Mouse (Mus musculus): ENCODE data around the gene Slc7a9. TPM values are rescaled to one million over a fixed set of nuclear protein-coding genes. Genes with fewer than 3 reads are reported as not detected.

Gene Slc7a9
- 0.27 and 0.56 TPM in 2 replicates for polyA plus RNA-seq (2015; fragmentation: Nextera tagmentation; extraction: Ambion mirVana)

DNA sequence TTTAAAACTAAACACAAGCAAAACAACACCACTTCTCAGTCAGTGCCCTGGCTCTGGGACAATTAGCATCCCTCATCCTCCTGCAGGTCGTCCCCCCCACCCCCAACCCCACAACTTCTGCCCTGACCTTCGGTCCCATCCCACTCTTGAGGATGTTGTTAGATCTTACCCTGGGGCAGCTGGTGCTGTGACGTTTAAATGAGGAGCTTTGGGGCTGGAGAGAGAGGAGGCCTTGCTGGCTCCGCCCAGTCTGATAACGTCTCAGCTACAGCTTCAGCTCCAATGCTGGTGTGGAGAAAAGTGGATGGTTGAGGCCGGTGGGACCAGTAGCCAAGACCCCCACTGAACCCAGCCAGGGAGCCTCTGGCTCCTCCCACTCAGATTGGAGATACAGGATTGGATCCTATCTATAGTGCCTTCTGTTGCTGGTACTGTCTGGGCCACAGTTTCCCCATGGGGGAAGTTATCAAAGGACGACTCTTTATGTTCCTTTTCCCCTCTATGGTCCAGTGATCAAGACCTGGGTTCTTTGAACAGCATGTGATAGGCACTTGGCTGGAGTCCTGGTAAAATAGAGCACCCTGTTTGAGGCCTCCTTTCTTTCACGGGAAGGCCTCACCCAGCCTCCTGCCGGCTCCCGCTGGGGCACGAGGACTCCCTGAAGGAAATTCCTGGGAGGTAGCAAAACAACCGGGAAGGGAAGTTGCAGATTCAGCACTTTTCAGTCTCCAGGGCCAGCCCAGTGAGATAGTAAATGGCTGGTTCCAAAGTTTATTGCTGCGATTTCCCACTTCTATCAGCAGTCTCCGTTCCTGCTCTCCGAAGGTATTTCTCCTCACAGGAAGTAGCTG lies at the start of gene Slc7a9:
Gene Slc7a9 (plus strand): TSS at position 801 of the 851 bp plus-strand sequence.
- no peak within 1 kb of the TSS for H3K4me3 ChIP-seq (ENCODE audit: low read length)
- H3K9me3 ChIP-seq (replicated peaks; ENCODE audit: control insufficient read depth, low read length): no peaks in the 10 kb centered on the region; the same call in 1 of the 2 replicates
- no peak within 1 kb of the TSS for H3K9ac ChIP-seq (ENCODE audit: low read length)
- 25% methylated on average over 15 of the region's 15 CpGs for WGBS
- H3K4me1 ChIP-seq (ENCODE audit: control insufficient read depth, insufficient read depth, low read length): 0 out of 2 replicates have a peak, but pooled peaks cover 2% of the 10 kb centered on the region
- no peaks in the 10 kb centered on the region for H3K36me3 ChIP-seq (ENCODE audit: control insufficient read depth, insufficient read depth)
- H3K27ac ChIP-seq (ENCODE audit: low read length): no peak within 1 kb of the TSS
- no peak within 1 kb of the TSS for H3K4me2 ChIP-seq (ENCODE audit: low read depth, low read length)
- peak; percentile 40 for ATAC-seq (replicated peaks; ENCODE audit: extremely low read depth, insufficient read depth, low FRiP score)
- H3K27me3 ChIP-seq (ENCODE audit: control insufficient read depth, insufficient read depth, low read length): no peaks in the 10 kb centered on the region; the same call in 1 of the 2 replicates

- H3K4me2 ChIP-seq (ENCODE audit: low read depth, low read length): no peak overlapping the region
- 76% methylated on average over 4 of the region's 4 CpGs for WGBS
- no peaks in the 10 kb centered on the region for H3K9me3 ChIP-seq (replicated peaks; ENCODE audit: control insufficient read depth, low read length)
These were observed 47.4 kb upstream of the Slc7a9 start for GRCm38 (mm10) chr7:35401169-35401568.

GRCm38 (mm10) chr7:35415226-35415625 lies 33.4 kb upstream of the Slc7a9 start:
- no peaks in the 10 kb centered on the region for H3K4me1 ChIP-seq (ENCODE audit: control insufficient read depth, insufficient read depth, low read length)
- H3K27ac ChIP-seq (ENCODE audit: low read length): no peak overlapping the region
- peaks cover 30% of the 10 kb centered on the region for H3K36me3 ChIP-seq (ENCODE audit: control insufficient read depth, insufficient read depth)
- no peak overlapping the region for H3K9ac ChIP-seq (ENCODE audit: low read length)
- no peaks in the 10 kb centered on the region for H3K9me3 ChIP-seq (replicated peaks; ENCODE audit: control insufficient read depth, low read length)
- WGBS: 64% methylated on average over 5 of the region's 5 CpGs
- H3K4me2 ChIP-seq (ENCODE audit: low read depth, low read length): no peak overlapping the region
- ATAC-seq (replicated peaks; ENCODE audit: extremely low read depth, insufficient read depth, low FRiP score): peak; percentile 63
- H3K4me3 ChIP-seq (ENCODE audit: low read length): no peak overlapping the region
- H3K27me3 ChIP-seq (ENCODE audit: control insufficient read depth, insufficient read depth, low read length): no peaks in the 10 kb centered on the region

More at GRCm38 (mm10) chr7:35401169-35401568, 47.4 kb upstream of the Slc7a9 start:
- Histone ChIP-seq H3K27ac (ENCODE audit: low read length) (no peak overlapping the region), H3K36me3 (ENCODE audit: control insufficient read depth, insufficient read depth) (peaks cover 48% of the 10 kb centered on the region), H3K9ac (ENCODE audit: low read length) (no peak overlapping the region), H3K27me3 (ENCODE audit: control insufficient read depth, insufficient read depth, low read length) (no peaks in the 10 kb centered on the region), H3K4me3 (ENCODE audit: low read length) (no peak overlapping the region), H3K4me1 (ENCODE audit: control insufficient read depth, insufficient read depth, low read length) (peaks cover 9% of the 10 kb centered on the region)
- ATAC-seq (replicated peaks; ENCODE audit: extremely low read depth, insufficient read depth, low FRiP score): no peak

DNA sequence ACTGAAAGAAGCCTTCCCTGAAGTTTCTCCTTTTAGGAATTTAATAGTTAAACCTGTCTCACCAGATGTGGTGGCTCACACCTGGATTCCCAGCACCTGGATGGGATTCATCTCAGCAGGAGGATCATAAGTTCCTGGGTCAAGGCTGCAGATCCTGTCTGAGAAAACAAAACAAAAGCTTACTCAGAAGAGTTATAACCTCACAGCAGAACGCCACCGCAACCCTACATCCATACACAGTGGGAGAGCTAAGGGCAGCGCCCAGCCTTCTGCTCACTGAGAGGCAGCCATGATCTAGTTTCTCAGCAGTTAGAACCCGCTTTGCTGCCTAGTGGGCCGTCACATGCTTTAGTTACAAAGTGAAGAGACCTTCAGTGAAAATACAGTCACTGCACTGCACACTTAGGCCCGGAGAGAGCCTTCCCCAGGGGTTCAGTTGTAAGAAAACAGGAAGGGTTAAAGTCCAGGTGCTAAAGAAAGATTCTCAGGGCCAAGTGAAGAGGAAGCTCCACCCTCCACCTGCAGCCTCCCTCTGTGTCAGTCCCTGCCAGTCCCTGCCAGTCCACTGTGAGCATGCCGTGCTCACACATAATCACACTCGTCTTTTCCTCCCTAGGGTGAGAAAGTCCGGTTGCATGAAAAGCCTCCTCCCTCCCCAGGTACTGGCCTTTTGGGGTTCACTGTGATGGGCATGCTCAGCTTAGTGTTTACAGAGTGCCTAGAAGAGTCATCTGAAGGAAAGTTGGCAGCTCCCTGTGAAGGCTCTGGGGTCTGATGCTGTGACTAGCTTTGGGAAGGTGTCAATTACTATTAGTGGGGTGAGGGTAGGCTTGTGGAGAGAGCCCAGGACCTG lies 32.6 kb upstream of the Slc7a9 start:
- 81% methylated on average over 9 of the region's 9 CpGs for WGBS

DNA sequence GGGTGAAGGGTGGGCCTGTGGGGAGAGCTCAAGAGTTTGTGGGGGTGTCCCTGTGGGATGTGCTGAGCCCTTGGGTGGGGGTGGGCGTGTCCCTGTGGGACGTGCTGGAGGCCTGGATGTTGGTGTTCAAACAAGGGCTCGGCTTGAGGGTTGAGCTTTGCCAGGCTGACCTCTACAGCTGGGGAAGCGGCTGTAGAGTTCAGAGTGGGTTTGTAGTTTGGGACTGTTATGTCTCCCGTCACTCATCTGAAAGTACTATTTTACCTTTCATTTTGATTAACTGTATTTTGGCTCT lies 32.0 kb upstream of the Slc7a9 start:
- Histone ChIP-seq H3K4me1 (ENCODE audit: control insufficient read depth, insufficient read depth, low read length) (no peaks in the 10 kb centered on the region), H3K9me3 (replicated peaks; ENCODE audit: control insufficient read depth, low read length) (no peaks in the 10 kb centered on the region), H3K4me3 (ENCODE audit: low read length) (no peak overlapping the region), H3K4me2 (ENCODE audit: low read depth, low read length) (no peak overlapping the region), H3K27me3 (ENCODE audit: control insufficient read depth, insufficient read depth, low read length) (no peaks in the 10 kb centered on the region), H3K27ac (ENCODE audit: low read length) (no peak overlapping the region), H3K36me3 (ENCODE audit: control insufficient read depth, insufficient read depth) (peaks cover 28% of the 10 kb centered on the region), H3K9ac (ENCODE audit: low read length) (no peak overlapping the region)
- 84% methylated on average over 5 of the region's 5 CpGs for WGBS
- no peak for ATAC-seq (replicated peaks; ENCODE audit: extremely low read depth, insufficient read depth, low FRiP score)

More for the DNA sequence above, 32.6 kb upstream of the Slc7a9 start:
- H3K4me2 ChIP-seq (ENCODE audit: low read depth, low read length): no peak overlapping the region
- no peaks in the 10 kb centered on the region for H3K4me1 ChIP-seq (ENCODE audit: control insufficient read depth, insufficient read depth, low read length)
- H3K9me3 ChIP-seq (replicated peaks; ENCODE audit: control insufficient read depth, low read length): no peaks in the 10 kb centered on the region
- H3K4me3 ChIP-seq (ENCODE audit: low read length): no peak overlapping the region
- ATAC-seq (replicated peaks; ENCODE audit: extremely low read depth, insufficient read depth, low FRiP score): no peak
- H3K27me3 ChIP-seq (ENCODE audit: control insufficient read depth, insufficient read depth, low read length): no peaks in the 10 kb centered on the region
- H3K9ac ChIP-seq (ENCODE audit: low read length): no peak overlapping the region
- peaks cover 22% of the 10 kb centered on the region for H3K36me3 ChIP-seq (ENCODE audit: control insufficient read depth, insufficient read depth)
- H3K27ac ChIP-seq (ENCODE audit: low read length): no peak overlapping the region

- H3K9ac ChIP-seq (ENCODE audit: low read length): no peak overlapping the region
- no peaks in the 10 kb centered on the region for H3K9me3 ChIP-seq (replicated peaks; ENCODE audit: control insufficient read depth, low read length)
- H3K27ac ChIP-seq (ENCODE audit: low read length): no peak overlapping the region
- H3K4me1 ChIP-seq (ENCODE audit: control insufficient read depth, insufficient read depth, low read length): no peaks in the 10 kb centered on the region
- no peak for ATAC-seq (replicated peaks; ENCODE audit: extremely low read depth, insufficient read depth, low FRiP score)
- no peak overlapping the region for H3K4me3 ChIP-seq (ENCODE audit: low read length)
- no peak overlapping the region for H3K4me2 ChIP-seq (ENCODE audit: low read depth, low read length)
- no peaks in the 10 kb centered on the region for H3K27me3 ChIP-seq (ENCODE audit: control insufficient read depth, insufficient read depth, low read length)
- peaks cover 36% of the 10 kb centered on the region for H3K36me3 ChIP-seq (ENCODE audit: control insufficient read depth, insufficient read depth)
- WGBS: 86% methylated on average over 10 of the region's 10 CpGs
These were observed 25.5 kb upstream of the Slc7a9 start for GRCm38 (mm10) chr7:35423071-35423470.

DNA sequence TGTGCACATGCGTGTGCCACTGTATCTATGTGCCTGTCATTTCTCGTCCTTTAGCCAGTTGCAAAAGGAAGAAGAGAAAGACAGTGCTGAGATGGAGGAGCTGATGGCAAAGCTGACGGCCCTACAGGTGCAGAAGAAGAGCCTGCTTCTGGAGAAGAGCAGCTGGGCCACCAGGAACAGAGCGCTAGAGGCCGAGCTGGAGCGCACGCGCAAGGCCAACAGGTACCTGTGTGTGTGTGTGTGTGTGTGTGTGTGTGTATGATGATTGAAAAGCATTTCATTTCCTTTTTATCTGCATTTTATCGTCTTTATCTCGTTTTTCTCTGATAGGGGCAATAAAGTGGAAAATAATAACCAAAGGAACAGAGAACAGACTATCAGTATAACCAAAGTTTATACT lies 20.4 kb upstream of the Slc7a9 start:
- no peak overlapping the region for H3K4me3 ChIP-seq (ENCODE audit: low read length)
- no peaks in the 10 kb centered on the region for H3K4me1 ChIP-seq (ENCODE audit: control insufficient read depth, insufficient read depth, low read length)
- H3K27me3 ChIP-seq (ENCODE audit: control insufficient read depth, insufficient read depth, low read length): no peaks in the 10 kb centered on the region
- no peak overlapping the region for H3K4me2 ChIP-seq (ENCODE audit: low read depth, low read length)
- no peak overlapping the region for H3K27ac ChIP-seq (ENCODE audit: low read length)
- H3K9ac ChIP-seq (ENCODE audit: low read length): no peak overlapping the region
- no peaks in the 10 kb centered on the region for H3K9me3 ChIP-seq (replicated peaks; ENCODE audit: control insufficient read depth, low read length)
- peaks cover 39% of the 10 kb centered on the region for H3K36me3 ChIP-seq (ENCODE audit: control insufficient read depth, insufficient read depth)
- no peak for ATAC-seq (replicated peaks; ENCODE audit: extremely low read depth, insufficient read depth, low FRiP score)
- 89% methylated on average over 10 of the region's 10 CpGs for WGBS

DNA sequence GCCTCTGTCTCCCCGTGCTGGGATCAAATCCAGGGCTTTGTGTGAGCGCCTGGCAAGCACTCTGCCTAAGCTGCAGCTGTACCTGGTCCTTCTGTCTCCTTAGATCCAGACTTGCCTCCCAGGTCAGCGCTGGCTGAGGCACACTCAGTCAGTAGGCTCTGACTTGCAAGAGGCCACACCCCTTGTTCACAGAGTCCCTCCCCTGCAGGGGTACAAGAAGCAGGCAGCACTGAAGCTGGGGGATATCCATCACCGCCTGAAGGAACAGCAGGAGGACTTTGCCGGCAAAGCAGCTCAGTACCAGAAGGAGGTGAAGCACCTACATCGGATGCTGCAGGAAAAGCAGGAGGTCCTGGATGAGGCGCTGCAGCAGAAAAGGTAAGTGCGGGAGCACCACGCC lies 13.3 kb upstream of the Slc7a9 start:
- Histone ChIP-seq H3K36me3 (ENCODE audit: control insufficient read depth, insufficient read depth) (peaks cover 53% of the 10 kb centered on the region), H3K9me3 (replicated peaks; ENCODE audit: control insufficient read depth, low read length) (no peaks in the 10 kb centered on the region), H3K27me3 (ENCODE audit: control insufficient read depth, insufficient read depth, low read length) (no peaks in the 10 kb centered on the region), H3K4me2 (ENCODE audit: low read depth, low read length) (no peak overlapping the region), H3K4me1 (ENCODE audit: control insufficient read depth, insufficient read depth, low read length) (no peaks in the 10 kb centered on the region), H3K4me3 (ENCODE audit: low read length) (no peak overlapping the region), H3K27ac (ENCODE audit: low read length) (no peak overlapping the region), H3K9ac (ENCODE audit: low read length) (no peak overlapping the region)
- no peak for ATAC-seq (replicated peaks; ENCODE audit: extremely low read depth, insufficient read depth, low FRiP score)
- WGBS: 84% methylated on average over 9 of the region's 9 CpGs

DNA sequence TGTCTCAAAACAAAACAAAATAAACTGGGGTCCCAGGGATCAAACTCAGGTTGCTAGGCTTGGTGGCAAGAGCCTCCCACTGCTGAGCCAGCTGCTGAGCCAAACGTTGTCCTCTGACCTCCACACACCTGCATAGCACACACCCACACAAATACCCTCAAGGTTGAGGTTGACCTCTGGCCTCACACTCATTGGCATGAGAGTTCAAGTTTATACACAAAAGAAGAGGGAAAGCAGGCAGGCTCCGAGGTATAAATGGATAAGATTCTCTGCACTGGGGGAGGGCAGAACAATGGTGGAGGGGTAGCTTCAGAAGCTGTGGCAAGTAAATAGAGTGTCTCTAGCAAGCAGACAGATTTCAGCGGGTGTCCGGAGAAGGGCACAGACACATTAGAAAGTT lies 1.1 kb upstream of the Slc7a9 start:
- Histone ChIP-seq H3K4me3 (ENCODE audit: low read length) (no peak overlapping the region), H3K36me3 (ENCODE audit: control insufficient read depth, insufficient read depth) (no peaks in the 10 kb centered on the region), H3K4me2 (ENCODE audit: low read depth, low read length) (no peak overlapping the region), H3K27me3 (ENCODE audit: control insufficient read depth, insufficient read depth, low read length) (no peaks in the 10 kb centered on the region; the same call in 1 of the 2 replicates), H3K27ac (ENCODE audit: low read length) (no peak overlapping the region), H3K9ac (ENCODE audit: low read length) (no peak overlapping the region), H3K4me1 (ENCODE audit: control insufficient read depth, insufficient read depth, low read length) (0 out of 2 replicates have a peak, but pooled peaks cover 2% of the 10 kb centered on the region), H3K9me3 (replicated peaks; ENCODE audit: control insufficient read depth, low read length) (no peaks in the 10 kb centered on the region; the same call in 1 of the 2 replicates)
- no peak for ATAC-seq (replicated peaks; ENCODE audit: extremely low read depth, insufficient read depth, low FRiP score)
- 54% methylated on average over 4 of the region's 4 CpGs for WGBS

Measured in heart, embryonic 16.5 days (tissue).